Mouse (Mus musculus) adrenal gland, postnatal 25 days (tissue): ENCODE measurements around the gene Btbd9. TPM values are rescaled to one million over a fixed set of nuclear protein-coding genes. Genes with fewer than 3 reads are reported as not detected.

Source experiments
- DNase-seq: peaks from one replicate; pipeline ENCODE4 v3.0.0; 2021; ENCODE audit warnings: mixed read lengths
- total RNA-seq: library from RNA; stranded (reverse); gene quantifications from 2 replicates; pipeline ENCODE4 v1.2.3, GENCODE M21; 2021

Gene Btbd9
- total RNA-seq, 1 experiment from 2014 or later: 41.3 TPM

- no peak for DNase-seq
These were observed 123.9 kb downstream of the Btbd9 start for GRCm38 (mm10) chr17:30452363-30452762.

GRCm38 (mm10) chr17:30448562-30448961, 127.7 kb downstream of the Btbd9 start:
- DNase-seq: no peak

- no peak for DNase-seq
These were observed 130.4 kb downstream of the Btbd9 start for GRCm38 (mm10) chr17:30445805-30446441.

- DNase-seq: no peak
These were observed 136.6 kb downstream of the Btbd9 start for GRCm38 (mm10) chr17:30439702-30440101.

- DNase-seq: no peak
These were observed 137.5 kb downstream of the Btbd9 start for GRCm38 (mm10) chr17:30438786-30439185.

GRCm38 (mm10) chr17:30436021-30436461, 140.2 kb downstream of the Btbd9 start:
- DNase-seq: no peak

- DNase-seq: no peak
These were observed 140.8 kb downstream of the Btbd9 start for GRCm38 (mm10) chr17:30435478-30435877.

GRCm38 (mm10) chr17:30432094-30432493, 144.2 kb downstream of the Btbd9 start:
- DNase-seq: no peak

- no peak for DNase-seq
These were observed 145.2 kb downstream of the Btbd9 start for GRCm38 (mm10) chr17:30430961-30431640.

- no peak for DNase-seq
These were observed 147.6 kb downstream of the Btbd9 start for GRCm38 (mm10) chr17:30428661-30429060.

- no peak for DNase-seq
These were observed 152.9 kb downstream of the Btbd9 start for GRCm38 (mm10) chr17:30423256-30423852.

GRCm38 (mm10) chr17:30422278-30422677, 154.0 kb downstream of the Btbd9 start:
- DNase-seq: no peak

GRCm38 (mm10) chr17:30421256-30421655, 155.0 kb downstream of the Btbd9 start:
- no peak for DNase-seq

- no peak for DNase-seq
These were observed 156.8 kb downstream of the Btbd9 start for GRCm38 (mm10) chr17:30419494-30419893.

- DNase-seq: no peak
These were observed 157.8 kb downstream of the Btbd9 start for GRCm38 (mm10) chr17:30418510-30418909.

- DNase-seq: no peak
These were observed 159.2 kb downstream of the Btbd9 start for GRCm38 (mm10) chr17:30417106-30417505.

GRCm38 (mm10) chr17:30415693-30416092, 160.6 kb downstream of the Btbd9 start:
- no peak for DNase-seq

- no peak for DNase-seq
These were observed 163.3 kb downstream of the Btbd9 start for GRCm38 (mm10) chr17:30412991-30413390.

- no peak for DNase-seq
These were observed 170.3 kb downstream of the Btbd9 start for GRCm38 (mm10) chr17:30406002-30406401.

GRCm38 (mm10) chr17:30402871-30403270, 173.4 kb downstream of the Btbd9 start:
- DNase-seq: no peak

- DNase-seq: no peak
These were observed 181.0 kb downstream of the Btbd9 start for GRCm38 (mm10) chr17:30395261-30395660.

- no peak for DNase-seq
These were observed 184.3 kb downstream of the Btbd9 start for GRCm38 (mm10) chr17:30392031-30392430.

GRCm38 (mm10) chr17:30391220-30391619, 185.1 kb downstream of the Btbd9 start:
- no peak for DNase-seq

GRCm38 (mm10) chr17:30389686-30390085, 186.6 kb downstream of the Btbd9 start:
- no peak for DNase-seq
